Comparison of ENCODE assay signal across 24 mouse cellular contexts in the genomic region with DNA sequence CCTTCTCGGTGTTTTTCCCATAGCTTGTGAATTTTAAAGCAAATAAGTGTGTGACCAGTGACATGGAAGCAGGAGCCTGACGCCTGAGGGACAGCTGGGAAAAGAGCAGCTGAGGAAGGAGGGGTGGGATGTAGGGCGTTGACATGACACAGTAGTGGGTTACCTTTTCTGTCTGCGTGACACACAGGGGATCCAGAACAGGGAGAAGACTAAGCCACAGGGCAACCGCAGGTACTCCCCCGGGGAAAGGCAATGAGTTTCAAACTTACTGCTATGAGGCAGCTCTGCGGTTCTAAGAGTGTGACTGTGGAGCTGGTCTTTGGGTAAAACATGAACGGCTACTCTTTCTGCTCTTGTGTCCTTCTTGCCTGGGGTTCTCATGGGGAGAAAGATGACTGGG.
"Had no signal": no experiment of that assay in that cellular context is flagged by ENCODE, and none has a peak within 500 bp of the region (broad histone marks: within the 10 kb centered on the region; RNA-seq: fewer than 3 reads in every experiment).

No protein-coding gene starts in this region.

- H3K9me3 ChIP-seq: embryonic facial prominence, embryonic 10.5 days; embryonic facial prominence, embryonic 12.5 days; embryonic facial prominence, embryonic 13.5 days; embryonic facial prominence, embryonic 15.5 days; forebrain, embryonic 10.5 days; forebrain, embryonic 12.5 days; forebrain, embryonic 13.5 days; forebrain, embryonic 15.5 days had no signal

- H3K36me3 ChIP-seq: embryonic facial prominence, embryonic 10.5 days; embryonic facial prominence, embryonic 12.5 days; embryonic facial prominence, embryonic 13.5 days; embryonic facial prominence, embryonic 15.5 days; forebrain, embryonic 10.5 days; forebrain, embryonic 12.5 days; forebrain, embryonic 15.5 days had no signal

- H3K4me2 ChIP-seq: embryonic facial prominence, embryonic 12.5 days; embryonic facial prominence, embryonic 13.5 days; embryonic facial prominence, embryonic 15.5 days; forebrain, embryonic 12.5 days; forebrain, embryonic 13.5 days; forebrain, embryonic 15.5 days had no signal

- H3K27ac ChIP-seq: embryonic facial prominence, embryonic 10.5 days; embryonic facial prominence, embryonic 12.5 days; embryonic facial prominence, embryonic 13.5 days; embryonic facial prominence, embryonic 15.5 days; forebrain, embryonic 10.5 days; forebrain, embryonic 12.5 days; forebrain, embryonic 13.5 days; forebrain, embryonic 15.5 days; gastrocnemius, adult 2 months; heart, adult 2 months had no signal

- H3K27me3 ChIP-seq: embryonic facial prominence, embryonic 15.5 days had no signal

- DNase-seq: cerebellum, adult 9-10 months; cerebellum, adult 9-11 months; cerebellum, postnatal 10 days; cerebellum, postnatal 14 days; cerebellum, postnatal 25 days; cerebellum, postnatal 36 days; embryo, embryonic 11 days; forebrain, postnatal 0 days; gastrocnemius, adult 2 months; gastrocnemius, postnatal 10 days; gastrocnemius, postnatal 14 days; gastrocnemius, postnatal 25 days; gastrocnemius, postnatal 36 days; heart, adult 18-20 months; heart, adult 2 months had no signal

- H3K9ac ChIP-seq: embryonic facial prominence, embryonic 12.5 days; embryonic facial prominence, embryonic 13.5 days; embryonic facial prominence, embryonic 15.5 days; forebrain, embryonic 12.5 days; forebrain, embryonic 13.5 days; forebrain, embryonic 15.5 days; forebrain, postnatal 0 days had no signal

- H3K4me1 ChIP-seq: embryonic facial prominence, embryonic 12.5 days; embryonic facial prominence, embryonic 13.5 days; embryonic facial prominence, embryonic 15.5 days; forebrain, embryonic 15.5 days had no signal

- H3K4me3 ChIP-seq: embryonic facial prominence, embryonic 10.5 days; embryonic facial prominence, embryonic 12.5 days; embryonic facial prominence, embryonic 13.5 days; embryonic facial prominence, embryonic 15.5 days; erythroblast, embryonic 14.5 days; forebrain, embryonic 10.5 days; forebrain, embryonic 12.5 days; forebrain, embryonic 13.5 days; forebrain, embryonic 15.5 days; gastrocnemius, adult 2 months; heart, adult 2 months had no signal
